Mouse (Mus musculus) MEL (cell line): ENCODE data around the gene Tmem50b. TPM values are rescaled to one million over a fixed set of nuclear protein-coding genes. Genes with fewer than 3 reads are reported as not detected.
A peak's percentile ranks its signal among the peaks of the same experiment; 100 is the strongest.

Experiments
- DNase-seq: peaks from one replicate; pipeline ENCODE4 v3.0.0; 2011; ENCODE audit warnings: low read depth, low spot score
- H3K27ac ChIP-seq: 2 replicates; pipeline ENCODE4 v1.5.1; 2012; ENCODE audit warnings: low read depth, mild to moderate bottlenecking, control low read depth, low read length, moderate library complexity; ENCODE audit not compliant: control insufficient read depth
- H3K27me3 ChIP-seq, 2 experiments: fragments of 150-350 bp in 1 of 2; sonication (generic) in 1 of 2; 2 replicates each; pipeline ENCODE4 v1.6.1; 2012; ENCODE audit warnings: low read length in 2 of 2, mild to moderate bottlenecking in 2 of 2, improper control_type of control experiment in 1 of 2, moderate library complexity in 1 of 2; ENCODE audit not compliant: insufficient read depth in 2 of 2, control insufficient read depth in 1 of 2
- H3K36me3 ChIP-seq, 2 experiments: 2 replicates each; pipeline ENCODE4 v1.6.1; 2012 to 2014; ENCODE audit warnings: low read length in 2 of 2, improper control_type of control experiment in 1 of 2, inconsistent platforms in 1 of 2, mild to moderate bottlenecking in 1 of 2; ENCODE audit not compliant: insufficient read depth in 2 of 2, control insufficient read depth in 1 of 2
- H3K4me1 ChIP-seq, 2 experiments: fragments of 150-350 bp in 1 of 2; sonication (generic) in 1 of 2; 2 replicates each; pipeline ENCODE4 v1.6.1; 2012; ENCODE audit warnings: low read length in 2 of 2, improper control_type of control experiment in 1 of 2, mild to moderate bottlenecking in 1 of 2; ENCODE audit not compliant: insufficient read depth in 2 of 2, control insufficient read depth in 1 of 2
- H3K4me3 ChIP-seq, 2 experiments: fragments of 150-350 bp in 1 of 2; sonication (generic) in 1 of 2; 2 replicates each; pipeline ENCODE4 v1.5.1; 2012; ENCODE audit warnings: low read depth in 2 of 2, low read length in 2 of 2, mild to moderate bottlenecking in 2 of 2, moderate library complexity in 2 of 2, control low read depth in 1 of 2, improper control_type of control experiment in 1 of 2; ENCODE audit not compliant: control insufficient read depth in 1 of 2, insufficient read depth in 1 of 2
- H3K79me2 ChIP-seq: 2 replicates; pipeline ENCODE4 v1.6.1; 2012; ENCODE audit warnings: mild to moderate bottlenecking, low read length, moderate library complexity; ENCODE audit not compliant: control insufficient read depth, poor library complexity, insufficient read depth
- H3K9ac ChIP-seq: 2 replicates; pipeline ENCODE4 v1.6.1; 2012; ENCODE audit warnings: low read depth, mild to moderate bottlenecking, control low read depth, low read length, moderate library complexity; ENCODE audit not compliant: control insufficient read depth, poor library complexity, severe bottlenecking
- H3K9me3 ChIP-seq: fragments of 150-350 bp; sonication (generic); replicated peaks from 2 replicates; pipeline ENCODE4 v1.6.1; 2012; ENCODE audit warnings: mild to moderate bottlenecking, low read length, improper control_type of control experiment, moderate library complexity; ENCODE audit not compliant: insufficient read depth
- BHLHE40 ChIP-seq: IDR thresholded peaks from 2 replicates; pipeline ENCODE4 v1.6.1; 2012; ENCODE audit warnings: low read depth, mild to moderate bottlenecking, inconsistent platforms, low read length, improper control_type of control experiment, borderline replicate concordance
- CHD1 ChIP-seq: IDR thresholded peaks from 2 replicates; pipeline ENCODE4 v1.6.1; 2012; ENCODE audit warnings: low read depth, mild to moderate bottlenecking, inconsistent platforms, low read length, improper control_type of control experiment
- CHD2 ChIP-seq: IDR thresholded peaks from 2 replicates; pipeline ENCODE4 v1.6.1; 2011; ENCODE audit warnings: low read length, improper control_type of control experiment
- E2F4 ChIP-seq: IDR thresholded peaks from 2 replicates; pipeline ENCODE4 v1.6.1; 2011; ENCODE audit warnings: low read depth, low read length, improper control_type of control experiment, borderline replicate concordance
- ELF1 ChIP-seq: IDR thresholded peaks from 2 replicates; pipeline ENCODE4 v1.6.1; 2014; ENCODE audit warnings: low read depth, mild to moderate bottlenecking, inconsistent platforms, low read length, improper control_type of control experiment, moderate library complexity
- EP300 ChIP-seq, 2 experiments: IDR thresholded peaks; 2 replicates each; pipeline ENCODE4 v1.6.1; 2011; ENCODE audit warnings: improper control_type of control experiment in 2 of 2, low read length in 2 of 2, low read depth in 1 of 2, mild to moderate bottlenecking in 1 of 2
- ETS1 ChIP-seq: IDR thresholded peaks from 2 replicates; pipeline ENCODE4 v1.6.1; 2012; ENCODE audit warnings: low read depth, mild to moderate bottlenecking, inconsistent platforms, low read length, improper control_type of control experiment, moderate library complexity
- JUND ChIP-seq: IDR thresholded peaks from 2 replicates; pipeline ENCODE4 v1.6.1; 2011; ENCODE audit warnings: low read depth, mild to moderate bottlenecking, improper control_type of control experiment, low read length
- MAFK ChIP-seq: IDR thresholded peaks from 2 replicates; pipeline ENCODE4 v1.6.1; 2011; ENCODE audit warnings: low read depth, mild to moderate bottlenecking, low read length, improper control_type of control experiment, borderline replicate concordance
- MAX ChIP-seq: IDR thresholded peaks from 2 replicates; pipeline ENCODE4 v1.6.1; 2011; ENCODE audit warnings: low read length, improper control_type of control experiment
- MEF2A ChIP-seq: IDR thresholded peaks from 2 replicates; pipeline ENCODE4 v1.6.1; 2014; ENCODE audit warnings: low read depth, mild to moderate bottlenecking, inconsistent platforms, low read length, improper control_type of control experiment; ENCODE audit not compliant: poor library complexity, insufficient replicate concordance, severe bottlenecking; ENCODE audit errors: extremely low read depth
- MXI1 ChIP-seq: IDR thresholded peaks from 2 replicates; pipeline ENCODE4 v1.6.1; 2011; ENCODE audit warnings: mild to moderate bottlenecking, low read depth, low read length, improper control_type of control experiment
- MYC ChIP-seq: IDR thresholded peaks from 2 replicates; pipeline ENCODE4 v1.6.1; 2011; ENCODE audit warnings: low read depth, mild to moderate bottlenecking, low read length, improper control_type of control experiment, moderate library complexity
- NELFE ChIP-seq: IDR thresholded peaks from 2 replicates; pipeline ENCODE4 v1.6.1; 2011; ENCODE audit warnings: low read depth, low read length, improper control_type of control experiment
- NRF1 ChIP-seq: IDR thresholded peaks from 2 replicates; pipeline ENCODE4 v1.6.1; 2014; ENCODE audit warnings: low read depth, mild to moderate bottlenecking, inconsistent platforms, low read length, improper control_type of control experiment, moderate library complexity; ENCODE audit not compliant: poor library complexity, insufficient read depth, severe bottlenecking
- POLR2A ChIP-seq, 2 experiments: IDR thresholded peaks; 2 replicates each; pipeline ENCODE4 v1.6.1; 2011 to 2012; ENCODE audit warnings: low read length in 2 of 2, mild to moderate bottlenecking in 2 of 2, control low read depth in 1 of 2, improper control_type of control experiment in 1 of 2, low read depth in 1 of 2, moderate library complexity in 1 of 2; ENCODE audit not compliant: control insufficient read depth in 1 of 2, insufficient read depth in 1 of 2, poor library complexity in 1 of 2
- POLR2AphosphoS2 ChIP-seq: IDR thresholded peaks from 2 replicates; pipeline ENCODE4 v1.6.1; 2011; ENCODE audit warnings: low read length, improper control_type of control experiment
- POLR2AphosphoS5 ChIP-seq: IDR thresholded peaks from 2 replicates; pipeline ENCODE4 v1.6.1; 2012; ENCODE audit warnings: low read depth, borderline replicate concordance, mild to moderate bottlenecking, inconsistent platforms, low read length, moderate library complexity, mixed read lengths
- SIN3A ChIP-seq: IDR thresholded peaks from 2 replicates; pipeline ENCODE4 v1.6.1; 2012; ENCODE audit warnings: low read length, improper control_type of control experiment, inconsistent platforms
- TBP ChIP-seq: IDR thresholded peaks from 2 replicates; pipeline ENCODE4 v1.8.0; 2011; ENCODE audit warnings: low read depth, low read length, improper control_type of control experiment
- TCF12 ChIP-seq: IDR thresholded peaks from 2 replicates; pipeline ENCODE4 v1.6.1; 2014; ENCODE audit warnings: low read depth, mild to moderate bottlenecking, inconsistent platforms, low read length, improper control_type of control experiment, moderate library complexity
- ZKSCAN1 ChIP-seq: IDR thresholded peaks from 2 replicates; pipeline ENCODE4 v1.6.1; 2012; ENCODE audit warnings: low read depth, mild to moderate bottlenecking, inconsistent platforms, low read length, improper control_type of control experiment, moderate library complexity
- ZMIZ1 ChIP-seq: IDR thresholded peaks from 2 replicates; pipeline ENCODE4 v1.6.1; 2012; ENCODE audit warnings: low read depth, mild to moderate bottlenecking, inconsistent platforms, low read length, improper control_type of control experiment, moderate library complexity
- ZNF384 ChIP-seq: IDR thresholded peaks from 2 replicates; pipeline ENCODE4 v1.6.1; 2012; ENCODE audit warnings: low read depth, mild to moderate bottlenecking, inconsistent platforms, low read length, improper control_type of control experiment
- polyA plus RNA-seq, 2 experiments: library from polyadenylated mRNA; stranded (reverse) in 1 of 2; unstranded in 1 of 2; fragments of >175 nt in 1 of 2; fragments of >200 nt in 1 of 2; gene quantifications; 2 replicates each; pipeline versions ENCODE4 v1.2.1 to v1.2.4; 2012; ENCODE audit warnings: low replicate concordance in 2 of 2, low read depth in 1 of 2; ENCODE audit not compliant: insufficient read length in 2 of 2, insufficient read depth in 1 of 2, missing spikeins in 1 of 2
- total RNA-seq: library from RNA; depleted of rRNA; stranded (reverse); fragments of 300-350 nt; gene quantifications from 2 replicates; pipeline ENCODE4 v1.2.3, GENCODE M21; 2012

Gene Tmem50b
- total and polyA plus RNA-seq, 3 experiments, result 2.9 to 9.5 TPM; not detected in 1

GRCm38 (mm10) chr16:91541573-91542081 lies 56.0 kb downstream of the Tmem50b start (continued):
- TF ChIP-seq CHD1, result no peak
- no peak for TF ChIP-seq CHD2
- TF ChIP-seq EP300 (IDR thresholded peaks at IDR 0.05; ENCODE audit: low read depth in 1 of 2, low read length in 2 of 2), result peak in 1 of 2 experiments; percentile 51; a peak in 2 of 4 replicates
- peak; percentile 40; the same call in 1 of the 2 replicates for TF ChIP-seq TCF12
- TF ChIP-seq MAX, result peak; percentile 93
- peak; percentile 49 for TF ChIP-seq SIN3A
- TF ChIP-seq ZNF384, result 0 out of 2 replicates have a peak, but pooled peaks have one; percentile 9
- TF ChIP-seq, all 39 proteins: peak for 18

DNA sequence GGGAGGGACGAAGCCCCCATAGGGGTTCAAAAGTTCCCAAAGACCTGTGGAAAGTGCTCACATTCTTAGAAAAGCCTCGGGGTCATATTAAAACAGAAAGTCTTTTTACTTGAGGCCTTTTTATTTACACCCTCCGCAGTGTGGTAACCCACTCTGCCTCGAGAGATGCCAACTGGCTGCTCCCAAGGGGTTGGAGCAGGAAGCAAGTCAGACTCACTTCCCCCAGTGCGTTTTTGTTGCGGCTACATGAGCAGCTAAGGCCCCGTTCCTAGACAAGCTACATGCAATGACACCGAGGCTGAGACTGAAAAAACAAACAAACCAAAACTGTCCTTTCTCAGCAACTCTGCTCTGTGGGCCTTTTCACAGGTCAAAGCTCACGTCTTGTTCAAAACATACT lies 59.1 kb downstream of the Tmem50b start:
- Histone ChIP-seq H3K79me2 (no peaks in the 10 kb centered on the region), H3K27ac (no peak overlapping the region), H3K4me1 (peaks cover 19 to 61% of the 10 kb centered on the region in 2 experiments), H3K4me3 (no peak overlapping the region)
- DNase-seq, result no peak
- no peak for TF ChIP-seq MYC
- TF ChIP-seq CHD1, result no peak
- no peak for TF ChIP-seq ZMIZ1
- TF ChIP-seq TBP, result no peak
- no peak for TF ChIP-seq ETS1
- TF ChIP-seq TCF12, result no peak
- no peak for TF ChIP-seq BHLHE40
- TF ChIP-seq MAFK, result no peak
- TF ChIP-seq ZKSCAN1, result no peak
- TF ChIP-seq, all 39 proteins: peak for 0
- Histone ChIP-seq H3K36me3 (peaks cover 0 to 36% of the 10 kb centered on the region in 2 experiments; a peak in 2 of 4 replicates), H3K27me3 (no peaks in the 10 kb centered on the region), H3K9me3 (no peaks in the 10 kb centered on the region), H3K9ac (no peak overlapping the region)

DNA sequence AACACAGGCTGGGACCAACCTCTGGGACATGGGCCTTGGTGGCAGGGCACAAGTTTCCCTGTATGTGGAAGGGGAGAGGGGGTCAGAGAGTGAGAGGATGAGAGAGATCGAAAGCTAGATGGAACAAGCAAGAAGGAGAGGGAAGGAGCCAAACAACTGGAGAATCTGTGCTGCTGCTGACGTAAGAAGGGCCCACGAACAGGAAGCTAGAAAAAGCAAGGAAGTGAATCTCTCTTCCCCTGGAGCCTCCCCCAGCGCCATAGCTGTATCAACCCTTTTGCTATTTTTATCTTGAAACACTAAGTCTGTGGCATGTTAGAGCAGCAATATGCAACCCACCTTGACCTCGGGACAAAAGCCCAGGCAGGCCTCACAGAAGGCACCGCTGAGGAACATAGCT lies 59.5 kb downstream of the Tmem50b start:
- DNase-seq, result no peak
- peaks cover 0 to 31% of the 10 kb centered on the region in 2 experiments; a peak in 2 of 4 replicates for H3K36me3 ChIP-seq
- H3K4me3 ChIP-seq, result no peak overlapping the region
- no peaks in the 10 kb centered on the region for H3K9me3 ChIP-seq
- H3K79me2 ChIP-seq, result no peaks in the 10 kb centered on the region
- TF ChIP-seq JUND, result no peak
- no peak for TF ChIP-seq NRF1
- TF ChIP-seq MEF2A, result no peak
- no peak for TF ChIP-seq MXI1
- no peak for TF ChIP-seq MAFK
- no peak for TF ChIP-seq CHD2
- TF ChIP-seq NELFE, result no peak
- no peak for TF ChIP-seq MAX
- TF ChIP-seq ELF1, result no peak
- no peak for TF ChIP-seq E2F4
- TF ChIP-seq POLR2AphosphoS5, result no peak
- no peak for TF ChIP-seq POLR2A (IDR thresholded peaks at IDR 0.05; ENCODE audit: control insufficient read depth in 1 of 2, insufficient read depth in 1 of 2, low read depth in 1 of 2, low read length in 2 of 2, poor library complexity in 1 of 2)
- no peak for TF ChIP-seq POLR2AphosphoS2
- no peak for TF ChIP-seq TCF12
- no peak for TF ChIP-seq SIN3A
- H3K27ac ChIP-seq, result no peak overlapping the region
- peaks cover 15 to 57% of the 10 kb centered on the region in 2 experiments for H3K4me1 ChIP-seq
- no peak overlapping the region for H3K9ac ChIP-seq
- no peaks in the 10 kb centered on the region for H3K27me3 ChIP-seq
